Mouse (Mus musculus) limb, embryonic 12.5 days (tissue): ENCODE results near the gene Atxn1. TPM values are rescaled to one million over a fixed set of nuclear protein-coding genes. Genes with fewer than 3 reads are reported as not detected.

Experiments used
- ATAC-seq: fragments of 200-750 bp; cut with Nextera tagmentation; 2 replicates; pipeline ENCODE4 v1.8.0; 2017; ENCODE audit warnings: low read depth, moderate TSS enrichment; ENCODE audit not compliant: insufficient number of reproducible peaks, insufficient read depth, low FRiP score, low TSS enrichment
- H3K27ac ChIP-seq: fragments of 300-500 bp; sonication (generic); 2 replicates; pipeline ENCODE4 v1.5.1; 2016; ENCODE audit warnings: mild to moderate bottlenecking, moderate library complexity
- H3K27me3 ChIP-seq: fragments of 300-500 bp; sonication (generic); 2 replicates; pipeline ENCODE4 v1.6.1; 2016; ENCODE audit warnings: mild to moderate bottlenecking, moderate library complexity
- H3K36me3 ChIP-seq: fragments of 300-500 bp; sonication (generic); 2 replicates; pipeline ENCODE4 v1.6.1; 2016; ENCODE audit warnings: mild to moderate bottlenecking, moderate library complexity
- H3K4me1 ChIP-seq: fragments of 300-500 bp; sonication (generic); replicated peaks from 2 replicates; pipeline ENCODE4 v1.6.1; 2016
- H3K4me2 ChIP-seq: fragments of 300-500 bp; sonication (generic); 2 replicates; pipeline ENCODE4 v1.6.1; 2016; ENCODE audit warnings: mild to moderate bottlenecking, moderate library complexity
- H3K4me3 ChIP-seq: fragments of 300-500 bp; sonication (generic); replicated peaks from 2 replicates; pipeline ENCODE4 v1.5.1; 2016; ENCODE audit warnings: mild to moderate bottlenecking
- H3K9ac ChIP-seq: fragments of 300-500 bp; sonication (generic); replicated peaks from 2 replicates; pipeline ENCODE4 v1.6.1; 2016; ENCODE audit warnings: mild to moderate bottlenecking, moderate library complexity
- H3K9me3 ChIP-seq: fragments of 300-500 bp; sonication (generic); 2 replicates; pipeline ENCODE4 v1.6.1; 2016; ENCODE audit warnings: mild to moderate bottlenecking, moderate library complexity
- WGBS: fragments of 180-500 bp; shearing (Covaris S2); methylation state at CpG from one replicate; pipeline ENCODE4 v1.1.7; 2016; 5-methylcytosine and 5-hydroxymethylcytosine counted together
- polyA plus RNA-seq: library from polyadenylated mRNA; unstranded; fragments of >200 nt; fragmentation: Nextera tagmentation; extraction: Ambion mirVana; gene quantifications from 2 replicates; pipeline ENCODE4 v1.2.1, GENCODE M21; 2016

The Atxn1 gene
- polyA plus RNA-seq, 1 experiment from 2014 or later: 2.5 TPM

DNA sequence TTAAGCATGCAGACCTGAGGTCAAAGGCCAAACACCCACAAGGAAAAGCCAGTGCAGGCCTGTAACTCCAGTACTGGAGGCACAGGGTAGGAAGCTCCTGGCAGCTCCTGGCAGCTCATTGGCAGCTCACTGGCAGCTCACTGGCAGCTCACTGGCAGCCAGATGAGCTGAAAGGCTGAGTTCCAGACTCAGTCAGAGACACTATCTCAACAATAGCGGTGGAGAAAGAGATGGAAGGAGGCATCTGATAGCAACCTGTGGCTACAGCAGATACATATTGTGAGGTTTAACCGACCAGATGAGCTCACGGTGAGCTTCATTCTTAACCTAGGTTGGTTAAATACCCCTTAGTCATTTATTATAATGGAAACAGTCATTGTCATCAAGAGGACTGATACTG is 328.4 kb downstream of the Atxn1 start:
- Histone ChIP-seq H3K9ac (no peak overlapping the region), H3K9me3 (no peaks in the 10 kb centered on the region)

DNA sequence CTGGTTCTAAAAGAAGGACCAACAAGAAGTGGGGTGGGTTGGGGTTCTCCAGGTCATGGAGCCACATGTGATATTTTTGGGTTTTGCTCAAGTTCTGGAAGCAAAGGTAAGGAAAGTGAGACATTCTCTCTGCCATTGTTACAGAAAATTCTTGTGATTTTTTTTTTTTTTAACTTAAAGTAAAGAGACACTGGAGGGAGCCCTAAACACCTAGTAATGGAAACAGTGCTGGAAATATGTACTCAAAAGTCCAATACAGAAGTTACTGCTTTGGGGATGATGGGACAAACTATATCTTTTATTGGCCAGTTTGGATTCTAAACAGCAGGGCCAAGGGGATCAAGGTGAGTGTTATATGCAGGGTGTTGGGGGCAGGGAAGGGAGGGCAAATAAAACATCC is 330.9 kb downstream of the Atxn1 start:
- no peak overlapping the region for H3K27ac ChIP-seq
- no peak for ATAC-seq
- no peak overlapping the region for H3K4me3 ChIP-seq
- H3K4me2 ChIP-seq: no peak overlapping the region
- no peaks in the 10 kb centered on the region for H3K36me3 ChIP-seq
- H3K9me3 ChIP-seq: no peaks in the 10 kb centered on the region
- peaks cover 8% of the 10 kb centered on the region; the same call in 1 of the 2 replicates for H3K4me1 ChIP-seq
- no peak overlapping the region for H3K9ac ChIP-seq
- H3K27me3 ChIP-seq: no peaks in the 10 kb centered on the region

More for the DNA sequence above, 328.4 kb downstream of the Atxn1 start:
- Histone ChIP-seq H3K4me2 (no peak overlapping the region), H3K4me3 (no peak overlapping the region), H3K36me3 (no peaks in the 10 kb centered on the region), H3K27ac (no peak overlapping the region), H3K27me3 (no peaks in the 10 kb centered on the region), H3K4me1 (no peaks in the 10 kb centered on the region)
- WGBS: 88% methylated on average over 3 of the region's 3 CpGs
- no peak for ATAC-seq

DNA sequence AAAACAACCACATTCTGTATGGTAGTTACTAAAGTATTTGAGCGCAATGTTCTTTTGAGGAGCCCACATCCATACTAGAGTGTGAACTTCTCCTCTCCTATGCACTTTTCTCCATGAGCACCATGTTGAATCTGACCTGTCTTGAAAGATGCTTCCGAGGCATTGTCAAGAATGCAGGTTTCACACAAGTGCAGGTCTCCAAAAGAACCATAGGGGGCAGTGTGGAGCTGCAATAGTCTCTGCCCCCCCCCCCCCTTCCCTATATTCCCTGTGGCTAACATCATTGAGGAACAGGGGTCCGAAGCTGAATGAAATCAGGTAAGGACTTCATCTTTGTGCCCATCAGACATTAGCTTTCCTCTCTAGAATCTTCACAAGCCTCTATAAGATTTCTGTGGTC is 332.7 kb downstream of the Atxn1 start:
- ATAC-seq: no peak
- Histone ChIP-seq H3K4me2 (no peak overlapping the region), H3K9me3 (no peaks in the 10 kb centered on the region), H3K4me3 (no peak overlapping the region), H3K27ac (no peak overlapping the region), H3K27me3 (no peaks in the 10 kb centered on the region), H3K9ac (no peak overlapping the region), H3K36me3 (no peaks in the 10 kb centered on the region), H3K4me1 (peaks cover 8% of the 10 kb centered on the region; the same call in 1 of the 2 replicates)
- WGBS: 94% methylated on average over 3 of the region's 3 CpGs

DNA sequence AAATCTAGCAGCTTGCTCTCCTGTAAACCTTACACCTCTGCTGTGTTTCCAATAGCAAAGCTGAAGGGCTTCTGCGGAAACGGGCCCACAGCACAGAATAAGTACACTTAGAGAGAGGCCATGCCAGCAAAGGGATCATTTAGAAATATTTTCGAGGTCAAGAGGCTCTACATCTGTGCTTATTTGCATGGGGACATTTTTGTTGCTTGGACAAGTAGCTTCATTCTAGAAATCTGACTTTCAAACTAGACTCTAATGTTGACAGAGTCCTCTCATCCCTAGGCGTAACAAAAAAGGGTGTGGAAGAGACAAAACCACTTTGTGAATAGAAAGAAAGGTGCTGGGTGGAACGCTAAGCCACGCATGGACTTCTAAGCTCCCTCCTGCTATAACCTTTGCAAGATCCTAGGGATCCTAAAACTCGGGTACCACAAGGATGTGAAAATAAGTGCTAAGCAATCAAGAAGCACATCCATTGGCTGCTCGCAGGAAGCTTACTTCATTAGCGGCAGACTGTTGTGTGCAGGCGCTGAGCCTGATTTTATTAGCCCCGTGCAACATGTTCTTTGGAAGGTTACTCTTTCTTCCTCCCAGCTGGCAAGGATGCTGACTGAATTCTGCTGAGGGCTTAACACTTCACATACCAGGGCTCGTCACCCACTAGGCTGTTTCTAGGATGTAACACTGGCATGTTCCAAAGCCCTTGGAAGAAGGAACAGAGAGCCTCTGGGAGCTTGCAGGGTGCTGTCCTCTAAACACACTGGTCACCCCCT is 334.1 kb downstream of the Atxn1 start:
- H3K27me3 ChIP-seq: no peaks in the 10 kb centered on the region
- 58% methylated on average over 12 of the region's 12 CpGs for WGBS
- peaks cover 8% of the 10 kb centered on the region; the same call in 1 of the 2 replicates for H3K4me1 ChIP-seq
- no peak for ATAC-seq
- no peaks in the 10 kb centered on the region for H3K9me3 ChIP-seq
- no peak overlapping the region for H3K9ac ChIP-seq
- H3K36me3 ChIP-seq: no peaks in the 10 kb centered on the region
- H3K27ac ChIP-seq: no peak overlapping the region
- no peak overlapping the region for H3K4me3 ChIP-seq
- no peak overlapping the region; the same call in 1 of the 2 replicates for H3K4me2 ChIP-seq

DNA sequence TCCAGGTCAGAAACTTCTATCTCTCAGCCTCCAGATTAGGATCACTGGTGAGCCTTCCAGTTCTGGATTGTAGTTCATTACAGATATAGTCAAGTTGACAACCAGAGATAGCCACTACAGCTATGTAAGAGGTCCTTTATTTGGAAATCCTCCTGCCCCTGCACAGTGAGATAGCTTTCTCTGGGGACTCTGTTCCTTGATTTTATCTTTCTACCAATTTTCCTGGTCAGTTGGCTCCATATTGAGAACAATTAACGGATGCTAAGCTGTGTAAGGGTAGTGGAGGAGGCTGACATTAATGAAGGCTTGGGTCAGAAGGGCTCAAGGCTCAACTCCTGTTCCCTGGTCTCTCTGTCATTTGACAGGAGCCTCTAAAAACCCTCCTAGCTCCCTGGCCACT is 335.1 kb downstream of the Atxn1 start:
- no peaks in the 10 kb centered on the region for H3K36me3 ChIP-seq
- H3K4me2 ChIP-seq: no peak overlapping the region
- no peaks in the 10 kb centered on the region for H3K27me3 ChIP-seq
- H3K27ac ChIP-seq: no peak overlapping the region
- H3K9me3 ChIP-seq: no peaks in the 10 kb centered on the region
- H3K4me1 ChIP-seq: peaks cover 8% of the 10 kb centered on the region; the same call in 1 of the 2 replicates
- no peak overlapping the region for H3K4me3 ChIP-seq
- no peak for ATAC-seq
- WGBS: 71% methylated on average over 1 of the region's 1 CpGs
- no peak overlapping the region for H3K9ac ChIP-seq

DNA sequence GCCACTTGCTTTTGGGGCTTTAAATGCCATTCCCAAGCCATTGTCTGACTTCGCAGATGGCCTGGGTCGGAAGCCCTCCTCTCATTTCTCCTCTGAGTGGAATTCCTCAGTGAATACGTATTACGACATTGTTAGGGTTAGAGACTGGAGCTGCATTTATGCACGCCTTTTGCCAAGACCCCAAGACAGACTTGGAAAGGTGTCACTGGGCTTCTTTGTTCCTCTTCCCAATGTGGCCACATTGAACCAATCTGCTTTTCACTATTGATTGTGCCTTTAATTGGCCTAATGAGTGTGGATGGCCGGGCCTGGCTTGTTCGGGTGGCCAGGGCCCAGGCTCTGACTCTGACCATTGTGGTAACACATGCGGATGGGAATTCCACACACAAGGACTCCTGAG is 336.5 kb downstream of the Atxn1 start:
- 82% methylated on average over 8 of the region's 8 CpGs for WGBS
- H3K4me2 ChIP-seq: no peak overlapping the region
- no peak for ATAC-seq
- H3K4me1 ChIP-seq: peaks cover 8% of the 10 kb centered on the region; the same call in 1 of the 2 replicates
- no peak overlapping the region for H3K27ac ChIP-seq
- H3K9me3 ChIP-seq: no peaks in the 10 kb centered on the region
- no peaks in the 10 kb centered on the region for H3K27me3 ChIP-seq
- no peak overlapping the region for H3K9ac ChIP-seq
- H3K36me3 ChIP-seq: no peaks in the 10 kb centered on the region
- H3K4me3 ChIP-seq: no peak overlapping the region

DNA sequence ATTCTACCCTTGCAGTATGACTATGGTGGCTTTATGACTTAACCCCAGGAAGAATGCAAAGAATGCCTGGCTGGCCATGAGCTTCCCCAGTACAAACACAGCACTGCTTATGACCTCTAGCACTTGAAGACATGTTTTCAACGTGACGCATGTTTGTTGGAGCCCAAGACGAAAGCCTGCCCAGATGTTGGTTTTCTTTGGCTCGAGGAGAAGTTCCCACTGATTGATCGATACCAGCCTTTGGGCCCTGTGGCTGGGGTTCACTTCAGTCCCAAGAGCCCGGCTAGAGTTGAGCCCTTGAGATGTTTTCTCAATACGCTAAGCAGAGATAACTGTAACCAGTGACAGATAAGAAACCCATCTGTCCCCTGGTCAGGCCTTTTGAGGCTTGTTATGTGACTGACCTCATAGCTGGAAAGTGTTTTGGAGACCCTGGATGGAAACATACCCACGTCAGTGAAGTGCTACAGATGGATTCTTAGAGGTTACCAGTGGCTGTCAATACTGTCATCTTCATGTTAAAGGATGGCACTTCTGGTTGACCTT is 337.5 kb downstream of the Atxn1 start:
- no peak overlapping the region for H3K4me3 ChIP-seq
- no peak overlapping the region for H3K27ac ChIP-seq
- H3K9ac ChIP-seq: no peak overlapping the region
- no peaks in the 10 kb centered on the region for H3K36me3 ChIP-seq
- peaks cover 8% of the 10 kb centered on the region; the same call in 1 of the 2 replicates for H3K4me1 ChIP-seq
- no peaks in the 10 kb centered on the region for H3K27me3 ChIP-seq
- WGBS: 67% methylated on average over 8 of the region's 8 CpGs
- ATAC-seq: no peak
- no peaks in the 10 kb centered on the region for H3K9me3 ChIP-seq
- H3K4me2 ChIP-seq: no peak overlapping the region

DNA sequence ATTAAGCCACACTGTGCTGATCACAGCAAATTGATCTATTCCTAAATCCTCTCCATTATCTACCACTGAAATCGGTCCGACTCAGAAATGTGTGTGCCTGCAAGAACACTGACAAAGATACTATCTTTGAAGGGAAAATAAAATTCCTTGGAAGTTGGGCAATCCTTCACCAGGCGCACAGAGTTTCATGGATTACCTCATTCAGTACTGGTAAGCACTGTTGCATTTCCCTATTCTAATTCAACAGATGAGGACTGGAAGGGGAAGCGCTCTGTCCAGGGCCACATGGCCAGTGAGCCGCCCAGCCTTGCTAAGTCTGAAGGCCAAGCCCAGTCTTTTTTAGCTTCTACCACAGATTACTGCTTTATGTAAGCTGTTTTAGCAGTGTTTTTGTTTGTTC is 339.1 kb downstream of the Atxn1 start:
- H3K9ac ChIP-seq: no peak overlapping the region

DNA sequence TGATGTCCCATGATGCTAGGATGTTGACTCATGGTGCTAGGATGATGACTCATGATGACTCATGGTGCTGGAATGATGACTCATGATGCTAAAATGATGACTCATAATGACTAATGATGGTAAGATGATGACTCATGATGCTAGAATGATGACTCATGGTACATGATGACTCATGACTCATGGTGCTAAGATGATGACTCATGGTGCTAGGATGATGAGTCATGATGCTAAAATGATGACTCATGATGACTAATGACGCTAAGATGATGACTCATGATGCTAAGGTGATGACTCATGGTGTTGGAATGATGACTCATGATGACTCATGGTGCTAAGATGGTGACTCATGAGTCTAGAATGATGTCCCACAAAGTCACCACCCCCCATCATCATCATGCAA is 341.0 kb downstream of the Atxn1 start:
- Histone ChIP-seq H3K4me1 (no peaks in the 10 kb centered on the region), H3K36me3 (no peaks in the 10 kb centered on the region), H3K27me3 (no peaks in the 10 kb centered on the region), H3K4me3 (no peak overlapping the region), H3K9me3 (no peaks in the 10 kb centered on the region), H3K9ac (no peak overlapping the region), H3K27ac (no peak overlapping the region), H3K4me2 (no peak overlapping the region)
- ATAC-seq: no peak
- 88% methylated on average over 1 of the region's 1 CpGs for WGBS

More for the DNA sequence above, 339.1 kb downstream of the Atxn1 start:
- no peak overlapping the region for H3K4me2 ChIP-seq
- no peak overlapping the region for H3K27ac ChIP-seq
- no peaks in the 10 kb centered on the region for H3K36me3 ChIP-seq
- H3K9me3 ChIP-seq: no peaks in the 10 kb centered on the region
- no peaks in the 10 kb centered on the region for H3K27me3 ChIP-seq
- ATAC-seq: no peak
- 88% methylated on average over 5 of the region's 5 CpGs for WGBS
- peaks cover 2% of the 10 kb centered on the region; the same call in 1 of the 2 replicates for H3K4me1 ChIP-seq
- no peak overlapping the region for H3K4me3 ChIP-seq

DNA sequence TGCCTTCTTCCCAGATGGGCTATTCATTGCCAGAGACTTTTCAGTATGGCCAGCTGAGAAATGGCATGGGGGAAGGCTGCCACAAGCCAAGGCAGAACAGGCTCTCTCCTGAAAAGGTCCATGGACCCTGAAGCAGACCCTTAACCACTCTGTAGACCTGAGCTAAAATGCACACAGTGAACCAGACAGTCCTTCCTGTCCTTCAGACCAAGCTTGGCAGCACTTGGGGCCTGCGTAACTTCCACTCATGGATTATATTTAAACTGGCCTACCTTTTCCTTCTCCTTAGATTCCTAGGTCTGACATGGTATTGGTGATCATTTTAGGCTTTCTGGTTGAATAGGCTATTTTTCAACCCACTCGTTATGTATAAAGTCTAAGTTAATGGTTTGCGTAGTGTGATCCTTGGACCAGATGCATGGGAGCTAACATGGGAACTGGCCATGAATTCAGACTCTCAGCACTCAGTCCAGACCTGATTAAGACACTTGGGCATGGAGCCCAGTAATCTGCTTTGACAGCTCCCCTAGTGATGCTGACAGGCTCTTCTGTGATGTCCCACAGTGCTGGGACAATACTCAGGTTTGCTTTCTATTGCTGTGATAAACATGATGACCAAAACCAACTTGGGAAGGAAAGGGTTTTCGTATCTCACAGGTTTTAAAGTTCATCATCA is 341.8 kb downstream of the Atxn1 start:
- ATAC-seq: no peak
- WGBS: 91% methylated on average over 4 of the region's 4 CpGs

DNA sequence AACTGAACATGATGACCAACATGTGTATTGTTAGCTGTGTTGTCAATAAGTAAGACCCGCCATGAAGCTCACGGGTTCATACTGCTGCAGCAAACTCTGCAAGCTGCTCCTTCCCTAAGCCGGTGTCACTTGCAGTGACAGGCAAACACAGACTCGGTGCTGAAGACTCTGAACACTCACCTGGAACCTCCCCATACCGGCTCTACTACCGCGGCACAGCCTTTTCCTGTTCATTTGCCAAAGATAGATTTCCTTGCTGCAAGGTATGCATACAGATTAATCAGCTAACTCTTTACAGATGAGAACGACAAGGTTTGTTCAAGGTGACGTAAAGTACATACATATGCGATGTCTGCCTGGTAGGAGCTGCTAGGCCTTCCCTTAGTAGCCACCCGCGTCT is 344.1 kb downstream of the Atxn1 start:
- Histone ChIP-seq H3K36me3 (no peaks in the 10 kb centered on the region), H3K9ac (no peak overlapping the region), H3K4me3 (no peak overlapping the region), H3K27me3 (no peaks in the 10 kb centered on the region), H3K9me3 (no peaks in the 10 kb centered on the region), H3K27ac (no peak overlapping the region), H3K4me2 (no peak overlapping the region), H3K4me1 (no peaks in the 10 kb centered on the region)
- 84% methylated on average over 12 of the region's 12 CpGs for WGBS
- ATAC-seq: no peak

More for the DNA sequence above, 341.8 kb downstream of the Atxn1 start:
- no peaks in the 10 kb centered on the region for H3K9me3 ChIP-seq
- no peak overlapping the region for H3K4me2 ChIP-seq
- H3K27me3 ChIP-seq: no peaks in the 10 kb centered on the region
- no peak overlapping the region for H3K9ac ChIP-seq
- no peak overlapping the region for H3K27ac ChIP-seq
- H3K4me1 ChIP-seq: no peaks in the 10 kb centered on the region
- no peaks in the 10 kb centered on the region for H3K36me3 ChIP-seq
- H3K4me3 ChIP-seq: no peak overlapping the region
